Mouse (Mus musculus): ENCODE results near the gene Prdx4.

Prdx4 gene

DNA sequence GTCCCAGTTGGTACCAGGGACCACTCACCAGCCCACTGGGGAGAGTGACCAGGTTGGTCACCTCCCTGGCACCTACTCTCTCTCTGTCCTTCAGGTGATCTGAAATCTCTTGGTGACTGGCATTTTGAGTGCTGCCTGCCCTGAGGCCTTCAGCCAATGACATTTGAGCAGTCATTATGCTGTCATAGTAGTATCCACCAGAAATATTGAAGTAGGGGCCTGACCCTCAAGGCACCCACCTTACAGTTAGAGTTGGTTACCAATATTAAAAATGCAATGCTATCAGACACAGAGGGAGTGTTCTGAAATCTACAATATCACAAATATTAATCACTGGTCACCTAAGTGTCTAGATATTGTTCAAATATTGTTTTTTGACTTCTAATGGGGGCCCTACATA lies at the start of gene Prdx4:
Gene Prdx4 (minus strand): TSS at position 101 of the 400 bp plus-strand sequence.
- TF ChIP-seq GATA4 (IDR thresholded peaks at IDR 0.05; ENCODE audit: insufficient replicate concordance, low read length) = no peak

DNA sequence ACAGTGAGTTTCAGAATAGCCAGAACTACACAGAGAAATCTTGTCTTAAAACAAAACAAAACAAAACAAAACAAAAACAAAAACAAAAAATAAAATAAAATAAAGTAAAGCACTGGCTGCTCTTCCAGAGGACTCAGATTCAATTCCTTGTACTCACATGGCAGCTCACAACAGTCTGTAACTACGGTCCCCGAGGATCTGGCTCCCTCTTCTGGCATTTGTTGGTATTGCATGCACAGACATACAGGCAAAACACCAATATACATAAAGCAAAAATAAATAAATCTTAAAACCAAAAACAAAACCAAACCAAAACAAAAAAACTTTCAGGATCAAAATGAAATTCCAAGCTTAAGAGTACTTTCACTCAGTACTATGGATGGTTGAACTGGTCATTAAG lies 36.0 kb upstream of the Prdx4 start:
- TF ChIP-seq GATA4 (IDR thresholded peaks at IDR 0.05; ENCODE audit: insufficient replicate concordance, low read length) = no peak

DNA sequence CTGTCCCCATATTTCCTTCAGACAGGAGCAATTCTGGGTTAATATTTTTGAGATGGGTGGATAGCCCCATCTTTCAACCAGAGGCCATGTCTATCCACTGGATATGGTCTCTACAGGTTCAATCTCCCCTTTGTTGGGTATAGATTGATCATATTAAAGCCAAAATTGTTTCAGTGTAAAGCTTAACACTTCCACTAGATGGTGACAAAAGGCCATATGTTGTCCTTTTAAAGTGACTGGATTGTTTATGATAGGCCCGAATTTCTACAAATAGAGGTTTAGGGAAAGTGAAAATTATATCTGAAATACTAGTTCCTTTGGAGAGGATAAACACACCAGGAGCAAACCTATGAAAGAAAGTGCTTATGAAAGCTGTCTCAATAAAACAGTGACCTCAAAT lies 34.9 kb upstream of the Prdx4 start:
- TF ChIP-seq GATA4 (IDR thresholded peaks at IDR 0.05; ENCODE audit: insufficient replicate concordance, low read length) = no peak

DNA sequence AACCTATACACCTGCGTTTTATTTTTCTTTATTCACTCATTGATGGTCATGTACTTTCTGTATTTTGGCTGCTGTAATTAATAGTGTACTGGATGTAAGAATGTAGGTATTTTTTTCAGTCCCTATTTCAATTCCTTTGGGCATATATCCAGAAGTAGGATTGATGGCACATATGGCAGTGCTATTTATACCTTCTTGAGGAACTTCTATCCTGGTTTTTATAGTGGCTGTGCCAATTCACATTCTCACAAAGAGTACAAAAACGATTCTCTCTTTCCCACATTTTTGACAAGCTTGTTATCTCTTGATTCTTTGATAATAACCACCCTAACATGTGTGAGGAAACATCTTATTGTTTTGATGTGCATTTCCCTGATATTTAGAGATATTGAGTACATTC lies 24.5 kb upstream of the Prdx4 start:
- TF ChIP-seq GATA4 (IDR thresholded peaks at IDR 0.05; ENCODE audit: insufficient replicate concordance, low read length) = no peak

DNA sequence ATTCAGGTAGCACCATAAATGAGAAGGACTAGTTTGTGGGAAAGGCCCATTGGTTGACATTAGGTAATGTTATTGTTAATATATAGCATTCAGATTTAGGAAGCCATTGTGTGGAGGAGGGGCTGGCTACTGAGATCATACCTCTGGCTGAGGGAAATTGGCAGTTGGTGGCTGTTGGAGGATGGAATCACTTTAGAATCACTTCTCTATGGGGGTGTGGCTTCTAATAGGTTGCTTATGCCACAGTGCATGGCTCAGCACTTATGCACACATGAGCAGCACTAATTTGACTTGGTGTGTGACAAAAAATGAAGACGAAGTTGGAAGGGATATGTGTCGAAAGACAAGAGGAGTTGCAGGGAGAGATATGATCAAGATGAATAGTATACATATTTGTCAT lies 5.7 kb upstream of the Prdx4 start:
- no peak for TF ChIP-seq GATA4 (IDR thresholded peaks at IDR 0.05; ENCODE audit: insufficient replicate concordance, low read length)

DNA sequence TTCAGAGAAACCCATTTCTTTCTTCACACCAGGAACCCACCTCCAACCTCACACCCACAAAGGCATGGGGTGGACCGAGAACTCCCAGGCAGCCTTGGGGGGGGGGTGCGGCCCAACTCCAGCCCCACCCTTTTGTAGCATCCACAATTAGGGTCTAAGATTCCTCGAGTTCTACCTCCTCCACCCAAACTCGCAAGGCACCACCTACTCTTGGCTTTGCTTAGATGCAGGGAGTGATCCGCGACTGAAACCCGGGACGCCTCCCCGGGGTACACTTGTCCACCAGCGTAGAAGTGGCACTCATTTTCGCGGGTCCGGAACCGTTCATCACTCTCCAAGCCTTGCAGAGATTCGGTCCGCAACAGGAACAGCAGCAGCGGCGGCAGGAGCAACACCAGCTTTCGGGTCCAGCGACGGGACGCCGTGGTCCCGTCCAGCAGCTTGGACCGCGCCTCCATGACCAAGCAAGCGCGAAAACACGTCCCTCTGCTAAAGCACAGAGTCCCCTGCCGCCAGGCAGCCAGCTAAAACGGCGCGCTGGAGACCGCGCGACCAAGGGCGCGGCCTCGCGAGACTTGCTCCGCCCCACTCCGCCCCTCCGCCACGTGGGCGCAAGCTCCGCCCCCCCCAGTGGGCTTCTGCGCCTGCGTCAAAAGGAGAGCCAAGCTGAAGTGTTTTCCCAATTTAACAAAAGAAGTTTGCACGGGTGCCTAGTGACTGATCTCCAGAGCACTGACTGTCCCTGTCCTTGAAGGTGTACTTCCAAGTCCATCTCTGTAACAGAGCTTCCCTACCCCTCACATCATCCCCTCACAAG lies 2.4 kb downstream of the Prdx4 start:
- no peak for TF ChIP-seq GATA4 (IDR thresholded peaks at IDR 0.05; ENCODE audit: insufficient replicate concordance, low read length)

DNA sequence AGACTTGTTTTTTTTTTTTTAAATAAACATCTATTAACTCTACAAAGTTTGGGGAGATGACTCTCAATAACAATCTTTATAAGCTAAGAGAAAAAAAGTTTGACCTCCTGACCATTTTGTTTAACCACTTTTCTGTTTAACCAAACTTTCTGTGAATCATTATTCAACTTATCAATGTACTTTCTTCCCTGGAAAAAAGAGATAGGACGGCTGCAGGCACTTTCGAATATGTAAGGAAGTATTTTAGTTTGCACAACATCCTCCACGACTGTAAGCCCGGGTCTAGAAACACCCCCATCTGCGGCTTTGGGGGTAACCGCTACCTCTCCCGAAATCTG lies 3.0 kb downstream of the Prdx4 start:
- TF ChIP-seq GATA4 (IDR thresholded peaks at IDR 0.05; ENCODE audit: insufficient replicate concordance, low read length) = no peak

DNA sequence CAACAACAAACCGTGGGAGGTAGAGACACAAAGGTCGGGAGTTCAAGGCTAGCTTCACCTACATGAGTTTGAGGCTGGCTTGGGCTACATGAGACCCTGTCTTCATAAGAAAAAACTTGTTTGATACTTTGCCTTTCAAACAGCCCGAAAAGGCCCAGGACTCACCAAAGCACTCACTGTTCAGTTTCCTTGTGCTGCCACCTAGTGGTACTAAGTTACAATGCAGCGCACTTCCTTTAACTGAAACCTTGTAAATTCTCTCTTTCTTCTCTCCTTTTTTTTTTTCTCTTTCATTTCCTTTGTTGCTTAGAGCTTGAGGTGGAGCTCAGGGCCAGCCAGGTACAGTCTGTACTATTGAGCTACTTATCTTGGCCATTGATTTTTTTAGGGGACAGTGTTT lies 22.5 kb downstream of the Prdx4 start:
- no peak for TF ChIP-seq GATA4 (IDR thresholded peaks at IDR 0.05; ENCODE audit: insufficient replicate concordance, low read length)

DNA sequence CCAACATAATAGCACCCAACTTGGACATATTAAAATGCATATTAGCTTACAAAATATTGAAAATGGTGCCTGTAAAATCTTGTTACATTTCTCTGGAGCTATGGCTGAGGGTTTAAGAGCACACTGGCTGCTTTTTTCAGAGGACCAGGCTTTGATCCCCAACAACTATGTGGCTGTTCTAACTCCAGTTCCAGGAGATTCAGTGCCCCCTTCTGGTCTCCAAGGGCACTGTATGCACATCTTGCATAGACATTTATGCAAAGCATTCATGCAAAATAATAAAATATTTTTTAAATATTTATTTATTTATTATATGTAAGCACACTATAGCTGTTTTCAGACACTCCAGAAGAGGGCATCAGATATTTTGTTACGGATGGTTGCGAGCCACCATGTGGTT lies 34.2 kb downstream of the Prdx4 start:
- no peak for TF ChIP-seq GATA4 (IDR thresholded peaks at IDR 0.05; ENCODE audit: insufficient replicate concordance, low read length)

DNA sequence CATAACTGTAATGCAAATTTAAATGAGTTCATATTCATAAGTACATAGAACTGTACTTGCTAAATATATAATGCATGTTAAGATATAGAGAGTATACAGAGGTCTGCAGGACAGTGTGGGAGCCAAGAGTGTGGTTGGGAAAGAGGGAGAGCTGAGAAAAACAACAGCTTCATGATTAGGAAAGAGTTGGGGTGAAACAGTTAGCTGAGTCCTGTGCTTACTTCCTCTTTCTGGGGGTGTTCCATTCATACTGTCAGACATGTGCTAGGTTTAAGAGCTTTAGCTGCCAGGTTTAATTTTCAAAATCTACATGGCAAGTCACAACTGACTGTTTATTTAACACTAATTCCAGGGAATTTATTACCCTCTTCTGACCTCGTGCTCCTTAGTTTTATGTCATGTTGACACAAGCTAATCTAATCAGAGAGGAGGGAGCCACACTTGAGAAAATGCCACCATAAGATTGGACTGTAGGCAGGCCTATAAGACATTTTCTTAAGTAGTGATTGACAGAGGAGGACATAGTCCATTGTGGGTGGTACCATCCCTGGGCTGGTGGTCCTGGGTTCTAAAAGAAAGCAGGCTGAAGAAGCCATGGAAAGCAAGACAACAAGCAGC lies 60.0 kb downstream of the Prdx4 start:
- TF ChIP-seq GATA4 (IDR thresholded peaks at IDR 0.05; ENCODE audit: insufficient replicate concordance, low read length) = no peak

DNA sequence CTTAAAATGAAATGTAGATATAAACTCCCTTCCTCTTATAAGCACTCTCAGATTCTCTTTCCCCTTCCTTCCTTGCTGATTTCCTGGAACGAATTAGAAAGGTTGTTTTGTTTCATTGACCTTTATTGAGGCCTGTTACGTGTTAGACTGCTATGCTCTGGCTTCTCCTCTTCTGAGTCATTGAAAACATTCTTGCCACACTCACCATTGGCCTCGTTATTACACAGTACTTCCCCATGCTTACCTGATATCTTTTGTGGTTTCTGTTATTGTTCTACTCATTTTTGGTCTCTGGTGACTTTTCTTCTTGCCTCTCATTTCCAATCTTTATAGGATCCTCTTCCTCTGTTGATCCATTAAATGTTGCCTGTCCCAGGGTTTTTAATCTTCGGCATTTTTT lies 62.1 kb downstream of the Prdx4 start:
- TF ChIP-seq GATA4 (IDR thresholded peaks at IDR 0.05; ENCODE audit: insufficient replicate concordance, low read length) = no peak

Data from liver, adult (tissue).